Mouse (Mus musculus) neural tube, embryonic 11.5 days (tissue): ENCODE measurements around the gene Zfp800. TPM values are rescaled to one million over a fixed set of nuclear protein-coding genes. Genes with fewer than 3 reads are reported as not detected.

Source experiments
- ATAC-seq: fragments of 200-750 bp; cut with Nextera tagmentation; 2 replicates; pipeline ENCODE4 v1.8.0; 2017; ENCODE audit warnings: moderate number of reproducible peaks, mild to moderate bottlenecking, moderate TSS enrichment, moderate library complexity; ENCODE audit not compliant: insufficient read depth, low FRiP score, low TSS enrichment
- DNase-seq: peaks from one replicate; pipeline ENCODE4 v3.0.0-alpha.2; 2015; ENCODE audit warnings: low spot score
- H3K27ac ChIP-seq: fragments of 300-500 bp; sonication (generic); 2 replicates; pipeline ENCODE4 v1.5.1; 2014; ENCODE audit warnings: low read depth, mild to moderate bottlenecking, low read length
- H3K27me3 ChIP-seq: fragments of 300-500 bp; sonication (generic); 2 replicates; pipeline ENCODE4 v1.6.1; 2014; ENCODE audit warnings: mild to moderate bottlenecking, low read length, mixed read lengths; ENCODE audit not compliant: control insufficient read depth, insufficient read depth
- H3K36me3 ChIP-seq: fragments of 300-500 bp; sonication (generic); 2 replicates; pipeline ENCODE4 v1.6.1; 2014; ENCODE audit warnings: mild to moderate bottlenecking, low read length, moderate library complexity, mixed read lengths; ENCODE audit not compliant: control insufficient read depth, insufficient read depth
- H3K4me1 ChIP-seq: fragments of 300-500 bp; sonication (generic); 2 replicates; pipeline ENCODE4 v1.6.1; 2014; ENCODE audit warnings: low read length, mixed read lengths; ENCODE audit not compliant: control insufficient read depth, insufficient read depth
- H3K4me2 ChIP-seq: fragments of 300-500 bp; sonication (generic); 2 replicates; pipeline ENCODE4 v1.6.1; 2014; ENCODE audit warnings: low read depth, mild to moderate bottlenecking, moderate library complexity
- H3K4me3 ChIP-seq: fragments of 300-500 bp; sonication (generic); 2 replicates; pipeline ENCODE4 v1.5.1; 2014; ENCODE audit warnings: low read depth, low read length
- H3K9ac ChIP-seq: fragments of 300-500 bp; sonication (generic); 2 replicates; pipeline ENCODE4 v1.6.1; 2014; ENCODE audit warnings: mild to moderate bottlenecking, low read length
- H3K9me3 ChIP-seq: fragments of 300-500 bp; sonication (generic); 2 replicates; pipeline ENCODE4 v1.6.1; 2016; ENCODE audit warnings: low read length; ENCODE audit not compliant: control insufficient read depth
- WGBS: fragments of 180-500 bp; shearing (Covaris S2); extraction: QIAGEN DNeasy Blood & Tissue Kit; methylation state at CpG from one replicate; pipeline ENCODE4 v1.1.7; 2014; 5-methylcytosine and 5-hydroxymethylcytosine counted together
- polyA plus RNA-seq: library from polyadenylated mRNA; unstranded; fragments of >200 nt; fragmentation: Nextera tagmentation; extraction: Ambion mirVana; gene quantifications from 2 replicates; pipeline ENCODE4 v1.2.1, GENCODE M21; 2014

Zfp800 gene
- polyA plus RNA-seq, 1 experiment from 2014 or later, result 23.2 TPM

GRCm38 (mm10) chr6:28260425-28261191 is 137.2 kb downstream of the Zfp800 start:
- ATAC-seq, result peak; percentile 36
- Histone ChIP-seq H3K27me3 (no peaks in the 10 kb centered on the region), H3K9ac (peak overlapping the region; percentile 73), H3K27ac (peak overlapping the region; percentile 77), H3K36me3 (no peaks in the 10 kb centered on the region), H3K4me2 (peak overlapping the region; percentile 92), H3K9me3 (no peaks in the 10 kb centered on the region), H3K4me3 (peak overlapping the region; percentile 92), H3K4me1 (peaks cover 5% of the 10 kb centered on the region)
- DNase-seq, result peak; percentile 46
- WGBS, result under 1% methylated on average over 43 of the region's 64 CpGs

- no peak overlapping the region for H3K9ac ChIP-seq
- WGBS, result 90% methylated on average over 5 of the region's 5 CpGs
- DNase-seq (no peak), ATAC-seq (no peak)
- no peaks in the 10 kb centered on the region for H3K27me3 ChIP-seq
- H3K36me3 ChIP-seq, result no peaks in the 10 kb centered on the region
- peaks cover 5% of the 10 kb centered on the region for H3K4me1 ChIP-seq
- H3K27ac ChIP-seq, result no peak overlapping the region
- H3K4me3 ChIP-seq, result no peak overlapping the region
- H3K9me3 ChIP-seq, result no peaks in the 10 kb centered on the region
- H3K4me2 ChIP-seq, result no peak overlapping the region
These were observed 138.1 kb downstream of the Zfp800 start for GRCm38 (mm10) chr6:28259750-28260149.

- Histone ChIP-seq H3K36me3 (no peaks in the 10 kb centered on the region), H3K27ac (no peak overlapping the region), H3K27me3 (no peaks in the 10 kb centered on the region), H3K9me3 (no peaks in the 10 kb centered on the region), H3K4me3 (no peak overlapping the region), H3K9ac (no peak overlapping the region), H3K4me2 (no peak overlapping the region), H3K4me1 (peaks cover 5% of the 10 kb centered on the region)
- no peak for DNase-seq
- 79% methylated on average over 1 of the region's 1 CpGs for WGBS
- ATAC-seq, result no peak
These were observed 139.4 kb downstream of the Zfp800 start for GRCm38 (mm10) chr6:28258440-28258839.

GRCm38 (mm10) chr6:28257772-28258171 is 140.0 kb downstream of the Zfp800 start:
- H3K27me3 ChIP-seq, result no peaks in the 10 kb centered on the region
- H3K4me1 ChIP-seq, result peaks cover 5% of the 10 kb centered on the region
- no peak overlapping the region for H3K4me3 ChIP-seq
- WGBS, result 81% methylated on average over 1 of the region's 1 CpGs
- H3K9me3 ChIP-seq, result no peaks in the 10 kb centered on the region
- ATAC-seq, result no peak
- no peak for DNase-seq
- no peak overlapping the region for H3K4me2 ChIP-seq
- H3K9ac ChIP-seq, result no peak overlapping the region
- H3K27ac ChIP-seq, result no peak overlapping the region
- no peaks in the 10 kb centered on the region for H3K36me3 ChIP-seq

- H3K36me3 ChIP-seq, result no peaks in the 10 kb centered on the region
- H3K27me3 ChIP-seq, result no peaks in the 10 kb centered on the region
- ATAC-seq (no peak), DNase-seq (no peak)
- H3K4me3 ChIP-seq, result no peak overlapping the region
- no peak overlapping the region for H3K27ac ChIP-seq
- H3K4me2 ChIP-seq, result no peak overlapping the region
- H3K9me3 ChIP-seq, result no peaks in the 10 kb centered on the region
- no peaks in the 10 kb centered on the region for H3K4me1 ChIP-seq
- H3K9ac ChIP-seq, result no peak overlapping the region
These were observed 145.0 kb downstream of the Zfp800 start for GRCm38 (mm10) chr6:28252790-28253189.

GRCm38 (mm10) chr6:28248211-28248610 is 149.6 kb downstream of the Zfp800 start:
- H3K4me2 ChIP-seq, result no peak overlapping the region
- no peaks in the 10 kb centered on the region for H3K36me3 ChIP-seq
- ATAC-seq (no peak), DNase-seq (no peak)
- WGBS, result 92% methylated on average over 2 of the region's 2 CpGs
- no peak overlapping the region for H3K4me3 ChIP-seq
- no peaks in the 10 kb centered on the region for H3K4me1 ChIP-seq
- H3K9ac ChIP-seq, result no peak overlapping the region
- no peaks in the 10 kb centered on the region for H3K27me3 ChIP-seq
- H3K27ac ChIP-seq, result no peak overlapping the region
- no peaks in the 10 kb centered on the region for H3K9me3 ChIP-seq

- Histone ChIP-seq H3K4me3 (no peak overlapping the region), H3K27me3 (no peaks in the 10 kb centered on the region), H3K27ac (no peak overlapping the region), H3K9me3 (no peaks in the 10 kb centered on the region), H3K4me1 (no peaks in the 10 kb centered on the region), H3K36me3 (no peaks in the 10 kb centered on the region; the same call in 1 of the 2 replicates), H3K4me2 (no peak overlapping the region), H3K9ac (no peak overlapping the region)
- ATAC-seq (no peak), DNase-seq (no peak)
- WGBS, result 95% methylated on average over 7 of the region's 7 CpGs
These were observed 165.0 kb downstream of the Zfp800 start for GRCm38 (mm10) chr6:28232618-28233361.

GRCm38 (mm10) chr6:28228085-28228484 is 169.7 kb downstream of the Zfp800 start:
- no peak overlapping the region for H3K27ac ChIP-seq
- H3K27me3 ChIP-seq, result no peaks in the 10 kb centered on the region
- no peak overlapping the region for H3K4me2 ChIP-seq
- DNase-seq, result no peak
- H3K4me1 ChIP-seq, result no peaks in the 10 kb centered on the region
- no peak overlapping the region for H3K9ac ChIP-seq
- H3K4me3 ChIP-seq, result no peak overlapping the region
- ATAC-seq, result no peak
- H3K36me3 ChIP-seq, result no peaks in the 10 kb centered on the region; the same call in 1 of the 2 replicates
- 94% methylated on average over 3 of the region's 3 CpGs for WGBS
- no peaks in the 10 kb centered on the region for H3K9me3 ChIP-seq

- no peak overlapping the region for H3K4me3 ChIP-seq
- H3K4me1 ChIP-seq, result no peaks in the 10 kb centered on the region
- H3K27me3 ChIP-seq, result no peaks in the 10 kb centered on the region
- 94% methylated on average over 4 of the region's 4 CpGs for WGBS
- ATAC-seq (no peak), DNase-seq (no peak)
- no peak overlapping the region for H3K27ac ChIP-seq
- H3K9ac ChIP-seq, result no peak overlapping the region
- no peak overlapping the region for H3K4me2 ChIP-seq
- H3K36me3 ChIP-seq, result no peaks in the 10 kb centered on the region
- H3K9me3 ChIP-seq, result no peaks in the 10 kb centered on the region
These were observed 176.8 kb downstream of the Zfp800 start for GRCm38 (mm10) chr6:28221017-28221416.
